Mouse (Mus musculus) c-Kit-negative CD71-positive TER-119-positive erythroid progenitor cells, embryonic 14.5 days (primary cell): ENCODE measurements around the gene Cst6.
A peak's percentile ranks its signal among the peaks of the same experiment; 100 is the strongest.

ENCODE experiments used
- DNase-seq: peaks from one replicate; pipeline ENCODE4 v3.0.0-alpha.2; 2013; ENCODE audit warnings: low read depth, low spot score

Gene Cst6

DNA sequence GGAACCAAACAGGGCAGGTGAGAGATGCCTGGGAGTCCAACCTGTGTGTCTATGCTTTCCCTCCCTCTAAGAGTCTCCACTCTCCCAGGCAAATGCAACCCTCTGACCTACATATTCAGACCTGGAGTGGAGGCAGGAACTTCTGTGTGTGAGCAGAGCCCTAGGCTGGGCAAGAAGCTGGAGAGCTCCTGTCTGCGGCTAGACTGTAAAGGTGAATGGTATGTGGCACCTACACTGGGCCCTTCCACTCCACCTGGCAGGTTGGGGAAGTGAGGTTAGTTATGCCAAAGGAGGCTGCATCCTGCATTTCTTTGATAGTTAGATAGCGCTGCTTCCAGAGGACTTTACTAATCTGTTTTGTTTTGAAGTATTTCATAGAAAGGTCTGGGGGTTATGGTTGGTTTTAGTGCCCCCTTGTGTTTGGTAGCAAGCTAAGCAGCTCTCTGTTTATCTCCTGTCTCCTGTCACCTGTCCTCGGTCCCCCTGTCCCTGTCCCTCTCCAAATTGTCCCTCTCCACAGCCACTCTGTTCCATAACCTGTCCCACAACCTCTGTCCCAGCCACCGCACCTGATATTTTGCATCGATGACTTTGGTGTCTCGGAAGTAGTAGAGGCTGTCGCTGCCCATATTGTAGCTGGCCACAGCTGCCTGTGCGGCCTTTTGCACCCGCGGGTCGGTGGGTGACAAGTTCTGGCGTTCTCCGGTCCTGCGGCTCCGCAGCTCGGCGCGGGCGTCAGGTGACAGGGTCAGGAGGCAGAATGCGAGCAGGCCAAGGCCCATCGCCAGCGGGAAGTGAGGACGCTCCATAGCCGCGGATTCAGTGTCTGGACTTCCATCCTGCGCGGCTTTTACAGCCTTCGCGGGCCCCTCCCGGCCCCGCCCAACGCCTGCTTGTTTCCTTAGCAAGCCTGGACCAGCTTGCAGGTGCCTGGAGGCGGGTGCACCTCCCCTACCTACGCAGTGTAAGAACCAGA is 560 bp downstream of the Cst6 start:
- DNase-seq = no peak

GRCm38 (mm10) chr19:5348064-5348463 is 1.3 kb downstream of the Cst6 start:
- DNase-seq = no peak

- DNase-seq = no peak
These were observed 3.9 kb downstream of the Cst6 start for GRCm38 (mm10) chr19:5345297-5346131.

GRCm38 (mm10) chr19:5341360-5341759 is 8.0 kb downstream of the Cst6 start:
- DNase-seq = no peak

DNA sequence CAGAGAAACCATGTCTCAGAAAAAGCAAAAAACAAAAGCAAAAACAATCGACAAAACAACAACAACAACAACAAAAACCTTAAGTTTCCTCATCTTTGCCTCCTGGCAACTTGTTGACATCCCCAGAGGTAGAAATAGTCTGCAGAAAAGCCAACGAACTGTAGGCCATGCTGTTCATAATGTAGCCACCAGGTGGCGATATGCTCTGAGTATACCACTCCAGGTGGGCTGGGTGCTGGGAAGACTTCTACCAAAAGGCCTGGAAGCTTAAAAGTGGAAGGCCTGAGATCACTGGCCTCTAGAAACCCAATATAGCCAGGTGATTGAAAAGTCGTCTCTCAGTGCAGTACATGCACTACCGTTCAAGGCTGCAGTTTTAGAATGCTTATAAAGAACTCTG is 11.4 kb downstream of the Cst6 start:
- DNase-seq = peak; percentile 54

DNA sequence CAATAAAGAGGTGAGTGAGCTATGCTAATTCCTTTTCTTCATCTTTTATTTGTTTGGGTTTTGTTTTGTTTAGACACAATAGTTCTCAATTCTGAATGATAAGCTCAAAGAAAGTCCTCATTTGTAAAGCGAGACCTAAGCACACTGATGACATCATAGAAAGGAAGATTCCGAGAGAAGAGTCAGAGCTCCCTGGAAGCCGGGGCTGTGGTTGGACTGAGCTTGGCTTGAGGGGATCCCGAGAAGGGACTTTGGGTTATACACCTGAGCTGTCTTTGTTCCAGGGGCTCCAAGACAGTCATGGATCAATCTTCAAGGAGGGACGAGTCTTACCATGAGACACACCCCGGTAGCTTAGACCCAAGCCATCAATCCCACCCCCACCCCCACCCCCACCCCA is 13.9 kb downstream of the Cst6 start, which contains the start of gene Catsper1:
TSS of gene Catsper1 (plus strand) at position 301 of the 400 bp plus-strand sequence.
- no peak for DNase-seq

- DNase-seq = no peak
These were observed 14.6 kb downstream of the Cst6 start for GRCm38 (mm10) chr19:5334741-5335140.

GRCm38 (mm10) chr19:5327970-5328369 is 21.4 kb downstream of the Cst6 start:
- DNase-seq = no peak

DNA sequence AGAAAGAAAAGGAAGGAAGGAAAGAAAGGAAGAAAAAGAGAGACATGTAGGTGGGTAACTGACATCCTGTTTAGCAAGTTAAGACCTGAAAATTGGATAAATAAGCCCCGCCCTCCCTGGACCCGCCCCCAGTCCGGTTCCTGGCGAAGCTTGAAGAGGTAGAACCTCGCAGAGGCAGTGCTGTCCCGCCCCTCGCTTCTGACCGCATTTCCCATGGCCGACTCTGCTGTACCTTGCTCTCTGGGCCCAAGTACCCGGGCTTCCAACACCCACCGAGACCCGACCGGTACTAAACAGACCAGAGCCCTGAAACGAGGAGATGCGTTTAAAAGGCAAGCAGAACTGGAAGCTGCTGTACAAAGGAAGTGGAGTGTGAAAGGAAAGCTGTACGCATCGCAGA is 25.6 kb downstream of the Cst6 start:
- DNase-seq = no peak

- DNase-seq = no peak
These were observed 36.2 kb downstream of the Cst6 start for GRCm38 (mm10) chr19:5313189-5313588.

GRCm38 (mm10) chr19:5309025-5309424 is 40.3 kb downstream of the Cst6 start:
- DNase-seq = no peak

DNA sequence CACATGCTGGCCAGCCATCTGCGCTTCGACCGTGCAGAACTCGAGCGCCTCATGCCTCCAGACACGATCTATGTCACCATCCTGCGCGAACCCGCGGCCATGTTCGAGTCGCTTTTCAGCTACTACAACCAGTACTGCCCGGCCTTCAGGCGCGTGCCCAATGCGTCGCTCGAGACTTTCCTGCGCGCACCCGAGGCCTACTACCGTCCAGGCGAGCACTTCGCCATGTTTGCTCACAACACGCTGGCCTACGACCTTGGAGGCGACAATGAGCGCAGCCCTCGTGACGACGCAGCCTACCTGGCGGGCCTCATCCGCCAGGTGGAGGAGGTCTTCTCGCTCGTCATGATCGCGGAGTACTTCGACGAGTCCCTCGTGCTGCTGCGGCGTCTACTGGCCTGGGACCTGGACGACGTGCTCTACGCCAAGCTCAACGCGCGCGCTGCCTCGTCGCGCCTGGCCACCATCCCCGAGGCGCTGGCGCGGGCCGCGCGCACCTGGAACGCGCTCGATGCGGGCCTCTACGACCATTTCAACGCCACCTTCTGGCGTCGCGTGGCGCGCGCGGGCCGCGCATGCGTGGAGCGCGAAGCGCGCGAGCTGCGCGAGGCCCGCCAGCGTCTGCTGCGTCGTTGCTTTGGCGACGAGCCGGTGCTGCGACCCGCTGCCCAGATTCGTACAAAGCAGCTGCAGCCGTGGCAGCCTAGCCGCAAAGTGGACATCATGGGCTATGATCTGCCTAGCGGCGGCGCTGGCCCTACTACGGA is 42.2 kb downstream of the Cst6 start:
- DNase-seq = no peak

GRCm38 (mm10) chr19:5306279-5306678 is 43.1 kb downstream of the Cst6 start:
- DNase-seq = no peak

- DNase-seq = no peak
These were observed 46.9 kb downstream of the Cst6 start for GRCm38 (mm10) chr19:5302455-5302854.

DNA sequence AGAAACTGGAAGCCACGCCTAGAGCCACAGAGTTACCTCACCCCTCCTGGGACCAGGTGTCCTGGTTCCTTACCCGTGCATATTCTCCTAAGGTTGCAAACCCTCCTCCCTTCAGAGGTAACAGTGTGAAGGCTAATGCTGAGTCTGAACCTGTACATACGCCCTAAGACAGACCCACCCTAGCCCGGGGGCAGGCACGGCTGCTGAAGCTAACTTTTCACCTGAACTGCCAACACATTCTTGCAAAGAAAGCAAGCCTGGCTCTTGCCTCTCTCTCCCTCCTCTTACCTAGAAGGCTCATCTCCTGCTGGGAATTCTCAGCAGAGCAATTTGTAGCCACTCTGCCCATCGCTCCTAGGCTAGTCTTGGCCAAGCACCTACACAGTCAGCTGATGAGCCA is 48.8 kb downstream of the Cst6 start:
- DNase-seq = no peak

- DNase-seq = no peak
These were observed 51.2 kb downstream of the Cst6 start, which contains the start of gene Gal3st3 for GRCm38 (mm10) chr19:5297903-5298800. Gal3st3 (plus strand) TSS chr19:5298331.

DNA sequence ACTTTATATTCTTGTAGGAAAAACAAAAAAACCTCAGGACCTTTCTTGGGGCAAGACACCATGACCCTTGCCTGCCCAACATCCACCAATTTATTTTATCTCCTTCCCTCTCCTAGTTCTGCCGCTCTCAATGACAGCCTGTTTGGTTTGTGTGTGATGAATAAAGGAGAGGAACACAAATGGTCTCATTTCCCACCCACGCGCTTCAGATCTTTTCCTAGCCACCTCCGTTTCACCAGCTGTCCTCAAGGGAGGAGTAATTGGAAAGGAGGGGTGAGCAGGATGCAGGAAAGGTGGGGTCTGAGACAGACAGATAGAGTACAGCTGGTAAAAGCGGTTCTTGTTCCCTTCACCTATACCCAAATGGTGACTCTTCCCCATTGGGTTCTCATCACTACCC is 52.7 kb downstream of the Cst6 start:
- DNase-seq = no peak

- no peak for DNase-seq
These were observed 53.7 kb downstream of the Cst6 start for GRCm38 (mm10) chr19:5295736-5296075.

DNA sequence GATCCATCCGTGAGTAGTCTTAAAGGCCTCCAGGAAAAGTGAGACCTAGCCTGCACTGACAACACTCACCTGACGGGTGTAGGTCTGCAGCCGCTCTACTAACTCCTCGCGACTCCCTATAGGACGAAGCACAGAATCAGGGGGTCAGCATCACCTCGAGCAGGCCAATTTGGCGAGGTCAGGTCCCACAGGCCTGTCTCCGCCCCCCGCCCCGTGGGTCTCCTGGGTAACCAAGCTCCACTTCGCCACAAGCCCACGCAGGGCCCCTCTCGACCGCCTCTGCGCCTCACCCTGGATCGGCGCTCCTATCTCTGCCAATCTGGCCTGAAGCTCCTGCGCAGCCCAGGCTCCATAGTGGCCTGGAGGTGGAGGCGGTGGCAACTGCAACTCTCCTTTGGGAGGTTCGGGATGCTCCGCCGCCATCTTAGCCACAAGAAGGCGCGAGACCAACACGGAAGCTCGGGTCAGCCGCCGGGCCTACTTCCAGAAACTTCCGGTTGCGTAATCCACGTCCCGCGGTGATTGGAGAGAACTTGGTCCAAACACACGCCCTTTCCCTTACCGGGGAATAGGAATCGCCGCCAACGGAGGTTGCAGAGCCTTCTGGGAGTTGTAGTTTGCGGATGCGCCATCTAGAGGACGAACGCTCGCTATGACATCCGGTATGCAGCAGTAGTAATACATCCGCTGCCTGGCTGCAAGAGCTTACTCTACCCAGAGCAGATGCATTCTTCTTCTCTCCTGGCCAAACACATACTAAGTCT is 54.2 kb downstream of the Cst6 start, which contains the start of gene Sf3b2:
TSS of gene Sf3b2 (minus strand) at position 484 of the 764 bp plus-strand sequence.
- DNase-seq = peak; percentile 99
